Mouse (Mus musculus) urinary bladder, postnatal 4 days (tissue): ENCODE measurements at regions not wholly inside any gene's neighbourhood (a gene's known extent, or its start where the extent isn't known, plus 50 kb on each side); places are given as distances from the start of the nearest gene placed in this dataset.

ENCODE experiments used
- DNase-seq, 2 experiments: peaks; one replicate each; pipeline ENCODE4 v3.0.0; 2021 to 2022; ENCODE audit warnings: low spot score in 2 of 2

DNA sequence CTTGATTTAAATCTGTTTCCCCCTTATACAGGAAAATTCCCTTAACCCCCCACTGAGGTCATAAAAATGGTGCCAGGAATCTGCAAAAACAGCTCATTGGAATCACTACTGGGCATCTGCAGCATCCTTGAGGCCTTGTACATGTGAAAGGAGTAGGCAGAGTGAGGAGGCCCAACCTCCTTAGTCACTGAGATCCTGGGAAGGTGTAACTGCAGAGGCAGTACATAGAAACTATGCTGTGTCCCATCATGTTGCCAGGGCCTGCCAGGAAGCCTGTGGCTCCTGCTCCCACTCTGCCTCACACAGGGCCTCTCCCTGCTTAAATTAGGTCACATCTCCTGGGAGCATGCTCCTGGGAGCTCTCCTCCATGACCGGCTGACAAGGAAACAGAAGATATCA is 85.7 kb upstream of the Gm9972 start:
- no peak for DNase-seq

DNA sequence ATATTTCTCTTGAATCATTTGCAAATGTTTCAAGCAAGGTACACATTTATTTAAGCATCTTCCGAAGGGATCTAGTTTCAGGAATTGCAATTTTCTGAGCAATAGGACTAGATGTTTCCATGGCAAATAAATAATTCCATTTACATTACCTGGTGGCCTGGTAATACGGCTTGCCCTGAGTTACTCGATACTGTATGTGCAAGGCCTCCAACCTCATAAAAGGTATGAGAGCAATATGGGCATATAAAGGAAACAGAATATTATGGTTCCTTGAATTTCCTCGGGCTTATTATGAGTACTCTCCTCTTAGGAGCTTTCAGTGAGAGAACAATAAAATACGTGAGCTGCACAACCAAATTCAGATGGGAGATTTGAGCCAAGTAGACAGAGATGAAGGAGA is 81.4 kb upstream of the Gm9972 start:
- DNase-seq = no peak

DNA sequence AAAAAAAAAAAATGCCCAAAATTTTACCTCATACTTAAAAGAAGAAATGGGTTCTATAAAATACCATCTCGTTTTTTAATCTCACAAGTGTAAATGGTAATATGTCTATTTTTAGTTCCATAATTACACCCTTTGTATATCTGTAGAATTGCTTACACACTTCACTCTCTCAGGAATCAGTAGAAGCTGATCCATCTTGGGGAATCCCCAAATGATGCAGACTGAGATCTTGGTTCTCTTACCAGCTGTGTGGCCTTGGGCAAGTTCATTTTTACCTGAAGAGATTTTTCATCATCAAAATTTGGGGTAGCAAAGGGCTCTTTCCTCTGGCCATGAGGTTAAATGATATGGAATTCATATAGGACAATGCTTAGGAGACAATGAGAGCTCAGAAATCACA is 69.8 kb upstream of the Gm9972 start:
- no peak for DNase-seq

GRCm38 (mm10) chr11:42978245-42978644 is 57.3 kb upstream of the Gm9972 start:
- DNase-seq = no peak
